Mouse (Mus musculus) adipocyte (in vitro differentiated cells): ENCODE measurements around the gene Arih2.
A peak's percentile ranks its signal among the peaks of the same experiment; 100 is the strongest.
"Not testable (repeated sequence)": the region's sequence is repeated elsewhere in the genome, so short reads cannot be mapped to it uniquely, and the experiment has no call there.

Experiments used
- DNase-seq: peaks from one replicate; pipeline ENCODE4 v3.0.0-alpha.2; 2016; ENCODE audit warnings: low spot score

Arih2 gene

GRCm38 (mm10) chr9:108649561-108650440 lies 615 bp upstream of the Arih2 start:
- no peak for DNase-seq

- peak; percentile 47 for DNase-seq
These were observed 1.0 kb downstream of the Arih2 start for GRCm38 (mm10) chr9:108648166-108648565.

- no peak for DNase-seq
These were observed 9.4 kb downstream of the Arih2 start for GRCm38 (mm10) chr9:108639825-108640224.

GRCm38 (mm10) chr9:108635415-108635814 lies 13.8 kb downstream of the Arih2 start:
- no peak for DNase-seq

GRCm38 (mm10) chr9:108633846-108634245 lies 15.3 kb downstream of the Arih2 start:
- no peak for DNase-seq

GRCm38 (mm10) chr9:108632375-108632774 lies 16.8 kb downstream of the Arih2 start:
- no peak for DNase-seq

GRCm38 (mm10) chr9:108631631-108632256 lies 17.4 kb downstream of the Arih2 start:
- no peak for DNase-seq

- DNase-seq, result no peak
These were observed 18.5 kb downstream of the Arih2 start for GRCm38 (mm10) chr9:108630683-108631082.

- no peak for DNase-seq
These were observed 21.0 kb downstream of the Arih2 start for GRCm38 (mm10) chr9:108628141-108628540.

GRCm38 (mm10) chr9:108626498-108626897 lies 22.7 kb downstream of the Arih2 start:
- DNase-seq, result peak; percentile 39

- no peak for DNase-seq
These were observed 31.9 kb downstream of the Arih2 start for GRCm38 (mm10) chr9:108617301-108617700.

- DNase-seq, result no peak
These were observed 37.7 kb downstream of the Arih2 start for GRCm38 (mm10) chr9:108611488-108611887.

- no peak for DNase-seq
These were observed 40.3 kb downstream of the Arih2 start for GRCm38 (mm10) chr9:108608889-108609288.

- DNase-seq, result not testable (repeated sequence)
These were observed 41.3 kb downstream of the Arih2 start for GRCm38 (mm10) chr9:108607929-108608328.

- DNase-seq, result no peak
These were observed 47.2 kb downstream of the Arih2 start for GRCm38 (mm10) chr9:108601986-108602385.

GRCm38 (mm10) chr9:108600011-108600410 lies 49.2 kb downstream of the Arih2 start:
- peak; percentile 53 for DNase-seq

GRCm38 (mm10) chr9:108599021-108599566 lies 50.1 kb downstream of the Arih2 start:
- DNase-seq, result no peak

GRCm38 (mm10) chr9:108596998-108597764 lies 52.0 kb downstream of the Arih2 start, which contains the start of gene P4htm:
TSS of gene P4htm (minus strand) at chr9:108597667.
- no peak for DNase-seq

GRCm38 (mm10) chr9:108594354-108594753 lies 54.8 kb downstream of the Arih2 start:
- DNase-seq, result no peak

- no peak for DNase-seq
These were observed 57.7 kb downstream of the Arih2 start for GRCm38 (mm10) chr9:108591462-108591861.

- no peak for DNase-seq
These were observed 60.0 kb downstream of the Arih2 start for GRCm38 (mm10) chr9:108589229-108589628.

GRCm38 (mm10) chr9:108587571-108588180 lies 61.5 kb downstream of the Arih2 start:
- DNase-seq, result peak; percentile 34
